Mouse (Mus musculus) hindbrain, embryonic 16.5 days (tissue): ENCODE measurements around the gene Trmt2a. TPM values are rescaled to one million over a fixed set of nuclear protein-coding genes. Genes with fewer than 3 reads are reported as not detected.
"Not testable (repeated sequence)": the region's sequence is repeated elsewhere in the genome, so short reads cannot be mapped to it uniquely, and the experiment has no call there.

Experiments used
- ATAC-seq: fragments of 200-750 bp; cut with Nextera tagmentation; 2 replicates; pipeline ENCODE4 v1.8.0; 2017; ENCODE audit warnings: moderate TSS enrichment, moderate library complexity
- H3K27ac ChIP-seq: fragments of 300-500 bp; sonication (generic); 2 replicates; pipeline ENCODE4 v1.5.1; 2014; ENCODE audit warnings: low read depth, mild to moderate bottlenecking, control low read depth, low read length, moderate library complexity
- H3K27me3 ChIP-seq: fragments of 300-500 bp; sonication (generic); replicated peaks from 2 replicates; pipeline ENCODE4 v1.6.1; 2014; ENCODE audit warnings: low read length; ENCODE audit not compliant: control insufficient read depth, insufficient read depth
- H3K36me3 ChIP-seq: fragments of 300-500 bp; sonication (generic); 2 replicates; pipeline ENCODE4 v1.6.1; 2014; ENCODE audit warnings: mild to moderate bottlenecking, low read length, moderate library complexity, mixed read lengths; ENCODE audit not compliant: control insufficient read depth, insufficient read depth
- H3K4me1 ChIP-seq: fragments of 300-500 bp; sonication (generic); 2 replicates; pipeline ENCODE4 v1.6.1; 2014; ENCODE audit warnings: low read depth, low read length; ENCODE audit not compliant: control insufficient read depth, insufficient read depth
- H3K4me2 ChIP-seq: fragments of 300-500 bp; sonication (generic); 2 replicates; pipeline ENCODE4 v1.6.1; 2014; ENCODE audit warnings: mild to moderate bottlenecking, low read length, control low read depth, moderate library complexity
- H3K4me3 ChIP-seq: fragments of 300-500 bp; sonication (generic); 2 replicates; pipeline ENCODE4 v1.5.1; 2014; ENCODE audit warnings: mild to moderate bottlenecking, low read length, control low read depth, moderate library complexity
- H3K9ac ChIP-seq: fragments of 300-500 bp; sonication (generic); 2 replicates; pipeline ENCODE4 v1.6.1; 2014; ENCODE audit warnings: low read depth, mild to moderate bottlenecking, control low read depth, low read length, moderate library complexity
- H3K9me3 ChIP-seq: fragments of 300-500 bp; sonication (generic); 2 replicates; pipeline ENCODE4 v1.6.1; 2014; ENCODE audit warnings: mild to moderate bottlenecking, low read length, moderate library complexity; ENCODE audit not compliant: control insufficient read depth
- WGBS: fragments of 180-500 bp; shearing (Covaris S2); extraction: QIAGEN DNeasy Blood & Tissue Kit; methylation state at CpG from one replicate; pipeline ENCODE4 v1.1.7; 2014; 5-methylcytosine and 5-hydroxymethylcytosine counted together
- polyA plus RNA-seq: library from polyadenylated mRNA; unstranded; fragments of >200 nt; fragmentation: Nextera tagmentation; extraction: Ambion mirVana; gene quantifications from 2 replicates; pipeline ENCODE4 v1.2.1, GENCODE M21; 2015

Gene Trmt2a
- polyA plus RNA-seq, 1 experiment from 2014 or later: 105 TPM

DNA sequence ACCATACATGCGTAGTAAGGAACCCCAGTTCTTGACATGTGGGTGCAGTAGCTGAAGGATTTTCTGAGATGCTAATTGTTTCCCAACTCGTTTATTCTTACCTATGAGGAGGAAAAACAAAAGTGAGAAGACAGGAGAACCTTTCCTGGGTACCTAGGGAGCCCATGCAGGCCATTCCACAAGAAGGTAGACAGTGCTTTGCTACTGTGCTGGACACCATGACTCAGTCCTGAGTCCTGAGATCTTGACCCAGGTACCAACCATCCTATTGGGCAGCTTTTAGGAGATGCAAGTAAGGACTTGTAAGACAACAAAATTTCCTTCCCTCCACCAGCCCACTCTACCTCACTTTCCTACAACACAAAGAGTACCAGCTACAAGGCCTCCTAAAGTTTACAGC, 9.7 kb downstream of the Trmt2a start, which contains the start of gene Gm49776:
Gene Gm49776 (minus strand): TSS at position 101 of the 400 bp plus-strand sequence.
- Histone ChIP-seq H3K9ac (no peak within 1 kb of the TSS), H3K36me3 (peaks cover 65% of the 10 kb centered on the region), H3K27me3 (no peaks in the 10 kb centered on the region), H3K9me3 (no peaks in the 10 kb centered on the region), H3K27ac (no peak within 1 kb of the TSS), H3K4me3 (no peak within 1 kb of the TSS), H3K4me2 (no peak within 1 kb of the TSS), H3K4me1 (no peaks in the 10 kb centered on the region)
- ATAC-seq: no peak
- WGBS: 98% methylated on average over 2 of the region's 2 CpGs

DNA sequence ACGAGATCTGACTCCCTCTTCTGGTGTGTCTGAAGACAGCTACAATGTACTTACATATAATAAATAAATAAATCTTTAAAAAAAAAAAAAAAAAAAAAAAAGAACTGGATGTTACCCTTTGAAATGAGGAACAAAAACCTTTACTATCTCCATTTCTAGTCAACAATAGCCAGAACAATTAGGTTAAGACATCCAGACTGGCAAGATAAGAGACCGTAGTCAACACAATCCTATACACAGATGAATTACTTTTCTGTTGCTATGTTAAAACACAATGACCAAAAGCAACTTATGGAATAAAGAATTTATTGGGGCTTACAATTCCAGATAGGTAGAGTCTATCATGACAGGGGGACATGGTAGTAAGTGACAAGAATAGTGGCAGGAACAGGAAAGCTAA, 16.5 kb downstream of the Trmt2a start:
- H3K4me3 ChIP-seq: no peak overlapping the region
- no peak overlapping the region for H3K4me2 ChIP-seq
- 86% methylated on average over 2 of the region's 2 CpGs for WGBS
- no peak for ATAC-seq
- no peaks in the 10 kb centered on the region for H3K9me3 ChIP-seq
- H3K27ac ChIP-seq: no peak overlapping the region
- H3K27me3 ChIP-seq: no peaks in the 10 kb centered on the region
- no peak overlapping the region for H3K9ac ChIP-seq
- peaks cover 51% of the 10 kb centered on the region for H3K36me3 ChIP-seq
- no peaks in the 10 kb centered on the region for H3K4me1 ChIP-seq

DNA sequence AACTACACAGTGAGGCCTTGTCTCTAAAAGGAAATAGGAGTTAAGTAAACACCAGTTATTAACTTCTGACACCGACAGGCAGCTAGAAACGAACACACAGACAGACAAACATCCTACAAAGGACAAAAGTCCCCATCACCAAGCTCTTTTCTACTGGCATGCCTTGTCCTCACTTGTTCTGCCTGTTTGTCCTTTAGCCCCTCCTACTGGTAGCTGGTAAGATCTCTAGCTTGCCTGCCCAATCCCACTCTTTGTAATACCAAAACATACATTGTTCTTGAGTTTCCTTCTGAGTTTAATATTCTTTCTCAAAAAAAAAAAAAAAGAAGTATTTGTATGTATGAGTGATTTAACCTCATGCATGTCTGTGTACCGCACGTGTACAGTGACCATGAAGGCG, 19.7 kb downstream of the Trmt2a start:
- H3K27me3 ChIP-seq: no peaks in the 10 kb centered on the region
- no peak overlapping the region for H3K27ac ChIP-seq
- ATAC-seq: no peak
- WGBS: 86% methylated on average over 5 of the region's 5 CpGs
- H3K4me2 ChIP-seq: no peak overlapping the region
- H3K9me3 ChIP-seq: no peaks in the 10 kb centered on the region
- H3K4me3 ChIP-seq: no peak overlapping the region
- H3K9ac ChIP-seq: no peak overlapping the region
- peaks cover 56% of the 10 kb centered on the region for H3K36me3 ChIP-seq
- no peaks in the 10 kb centered on the region for H3K4me1 ChIP-seq

DNA sequence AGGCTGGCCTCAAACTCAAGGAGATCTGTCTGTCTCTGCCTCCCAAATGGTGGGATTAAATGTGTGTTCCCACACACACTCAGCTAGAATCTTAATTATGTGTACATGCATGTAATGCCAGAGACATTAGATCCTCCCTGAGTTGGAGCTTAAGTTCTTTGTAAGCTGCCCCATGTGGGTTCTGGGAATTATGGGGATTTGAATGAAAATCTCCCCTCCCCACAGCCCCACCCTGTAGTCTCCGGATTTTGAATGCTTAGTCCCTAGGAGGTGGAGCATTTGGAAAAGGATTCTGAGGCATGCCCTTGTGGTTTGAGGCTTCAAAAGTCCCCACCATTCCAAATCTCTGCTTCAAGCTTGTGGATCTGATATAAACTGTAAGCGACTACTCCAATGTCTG, 26.7 kb downstream of the Trmt2a start:
- Histone ChIP-seq H3K4me1 (no peaks in the 10 kb centered on the region), H3K9me3 (no peaks in the 10 kb centered on the region), H3K27ac (no peak overlapping the region), H3K36me3 (peaks cover 55% of the 10 kb centered on the region), H3K4me2 (no peak overlapping the region), H3K4me3 (no peak overlapping the region), H3K27me3 (no peaks in the 10 kb centered on the region), H3K9ac (no peak overlapping the region)
- 88% methylated on average over 2 of the region's 2 CpGs for WGBS
- ATAC-seq: no peak

DNA sequence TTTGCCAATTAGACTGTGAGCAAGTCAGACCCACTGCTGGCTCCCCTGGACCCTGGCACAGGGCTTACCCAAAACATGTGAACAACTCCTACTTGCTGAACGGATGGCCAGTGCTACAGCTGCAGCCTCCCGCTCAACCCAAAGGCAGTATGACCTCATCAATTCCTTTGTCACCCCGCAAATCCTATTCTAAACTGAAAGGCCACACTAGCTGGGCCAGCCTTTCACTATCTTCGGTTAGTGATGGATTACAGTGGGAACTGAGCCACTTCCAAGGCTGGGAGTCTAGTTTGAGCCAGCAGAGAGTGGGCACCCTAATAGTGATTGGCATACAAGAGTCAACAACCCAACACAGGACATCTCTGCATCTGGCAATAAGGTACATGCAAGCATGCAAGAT, 39.7 kb downstream of the Trmt2a start:
- H3K4me3 ChIP-seq: peak overlapping the region; percentile 89
- H3K9me3 ChIP-seq: no peaks in the 10 kb centered on the region
- no peaks in the 10 kb centered on the region for H3K27me3 ChIP-seq
- H3K4me2 ChIP-seq: peak overlapping the region; percentile 89
- peaks cover 14% of the 10 kb centered on the region for H3K36me3 ChIP-seq
- WGBS: 0% methylated on average over 4 of the region's 4 CpGs
- peaks cover 25% of the 10 kb centered on the region for H3K4me1 ChIP-seq
- H3K9ac ChIP-seq: peak overlapping the region; percentile 94
- no peak for ATAC-seq
- peak overlapping the region; percentile 26; the same call in 1 of the 2 replicates for H3K27ac ChIP-seq

DNA sequence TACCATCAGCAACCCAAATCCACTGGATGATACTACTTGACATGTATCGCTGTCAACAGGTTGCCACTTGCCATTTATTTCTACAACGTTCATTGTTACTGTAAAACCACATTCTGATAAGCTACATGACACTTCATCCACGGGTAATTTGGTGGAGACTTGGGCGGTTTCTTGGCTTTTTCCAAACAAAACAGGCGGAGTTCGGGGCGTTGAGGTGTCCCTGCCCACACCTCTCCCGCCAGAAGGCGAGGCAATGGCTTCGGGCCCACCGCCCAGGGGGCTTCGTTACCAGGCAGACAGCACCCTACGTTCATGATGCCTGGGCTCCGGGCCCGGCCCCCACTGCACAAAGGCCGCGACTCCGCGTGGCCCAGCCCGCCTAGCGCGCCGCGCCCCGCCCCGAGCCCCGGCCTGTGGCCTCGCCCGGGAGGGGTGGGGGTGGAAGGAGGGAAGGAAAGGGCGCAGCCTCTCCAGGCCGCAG, 40.1 kb downstream of the Trmt2a start:
- Histone ChIP-seq H3K27ac (peak overlapping the region; percentile 85), H3K4me1 (peaks cover 25% of the 10 kb centered on the region), H3K4me2 (peak overlapping the region; percentile 89), H3K4me3 (peak overlapping the region; percentile 89), H3K9ac (peak overlapping the region; percentile 94), H3K9me3 (no peaks in the 10 kb centered on the region), H3K27me3 (no peaks in the 10 kb centered on the region), H3K36me3 (peaks cover 11% of the 10 kb centered on the region)
- peak; percentile 83 for ATAC-seq
- under 1% methylated on average over 22 of the region's 31 CpGs for WGBS

DNA sequence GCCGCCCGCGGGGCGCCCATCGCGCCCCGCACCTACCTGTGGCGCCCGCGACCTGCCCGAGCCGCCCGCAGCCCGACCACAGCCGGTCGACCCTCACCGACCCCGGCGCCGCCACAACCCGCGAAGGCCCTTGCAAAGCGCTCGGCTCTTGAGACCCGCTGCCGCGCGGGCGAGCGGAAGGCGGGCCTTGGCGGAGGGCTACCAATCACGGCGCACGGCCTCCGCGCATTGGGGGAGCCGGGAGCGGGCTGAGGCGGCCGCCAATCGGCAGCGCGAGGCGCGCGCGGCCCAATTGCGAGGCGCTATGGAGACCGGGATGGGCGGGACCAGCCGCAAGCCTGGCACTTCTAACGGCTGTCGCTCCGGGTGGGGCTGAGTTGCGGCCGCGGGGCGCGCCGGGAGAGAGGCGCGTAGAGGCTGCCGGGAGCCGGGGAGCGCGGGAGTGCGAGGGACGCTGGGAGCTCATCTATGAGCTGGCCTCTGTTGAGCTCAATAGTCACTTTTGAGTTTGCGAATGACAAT, 40.6 kb downstream of the Trmt2a start, which contains the start of gene Dgcr8:
Gene Dgcr8 (minus strand): TSS at position 180 of the 522 bp plus-strand sequence.
- Histone ChIP-seq H3K9me3 (no peaks in the 10 kb centered on the region), H3K27ac (peak within 1 kb of the TSS; percentile 85), H3K9ac (peak within 1 kb of the TSS; percentile 94), H3K27me3 (no peaks in the 10 kb centered on the region), H3K36me3 (peaks cover 7% of the 10 kb centered on the region), H3K4me2 (peak within 1 kb of the TSS; percentile 89), H3K4me3 (peak within 1 kb of the TSS; percentile 89), H3K4me1 (peaks cover 25% of the 10 kb centered on the region)
- WGBS: under 1% methylated on average over 64 of the region's 71 CpGs
- peak; percentile 100 for ATAC-seq

DNA sequence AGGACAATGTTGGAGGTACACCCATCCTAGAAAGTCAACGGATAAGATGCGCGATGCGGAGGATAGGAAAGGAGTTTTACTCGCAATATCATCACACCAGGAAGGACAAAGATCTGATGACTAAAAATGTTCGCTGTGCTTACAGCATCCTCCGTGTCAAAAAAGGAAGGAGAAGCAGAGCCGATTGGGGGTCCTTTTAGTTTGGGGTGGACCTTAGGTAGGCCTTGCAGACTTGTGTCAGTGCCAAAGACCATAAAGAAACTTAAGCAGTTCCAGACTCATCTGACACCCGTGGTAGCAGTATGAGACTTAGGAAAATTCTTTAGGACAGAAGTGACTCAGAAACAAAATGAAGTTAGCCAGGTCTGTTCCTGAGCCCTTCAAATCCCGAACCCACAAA, 41.1 kb downstream of the Trmt2a start:
- H3K9me3 ChIP-seq, H3K36me3 ChIP-seq, H3K27me3 ChIP-seq, ATAC-seq: not testable (repeated sequence)
- 4% methylated on average over 6 of the region's 10 CpGs for WGBS
- peaks cover 25% of the 10 kb centered on the region for H3K4me1 ChIP-seq
- H3K9ac ChIP-seq: peak overlapping the region; percentile 43
- peak overlapping the region; percentile 51 for H3K4me2 ChIP-seq
- H3K27ac ChIP-seq: peak overlapping the region; percentile 39; the same call in 1 of the 2 replicates
- peak overlapping the region; percentile 89 for H3K4me3 ChIP-seq
